Mouse (Mus musculus): ENCODE results near the gene Ptpn9.
"Not testable (repeated sequence)": the region's sequence is repeated elsewhere in the genome, so short reads cannot be mapped to it uniquely, and the experiment has no call there.

Gene Ptpn9

GRCm38 (mm10) chr9:56994286-56995197 lies at the start of gene Ptpn9:
Gene Ptpn9, plus strand, starts transcription at chr9:56994923.
- peak; percentile 97 for DNase-seq (ENCODE audit: inconsistent ontology term)

- not testable (repeated sequence) for DNase-seq (ENCODE audit: inconsistent ontology term)
These were observed 47.2 kb upstream of the Ptpn9 start for GRCm38 (mm10) chr9:56947481-56947880.

GRCm38 (mm10) chr9:56948699-56949098 lies 46.0 kb upstream of the Ptpn9 start:
- not testable (repeated sequence) for DNase-seq (ENCODE audit: inconsistent ontology term)

DNA sequence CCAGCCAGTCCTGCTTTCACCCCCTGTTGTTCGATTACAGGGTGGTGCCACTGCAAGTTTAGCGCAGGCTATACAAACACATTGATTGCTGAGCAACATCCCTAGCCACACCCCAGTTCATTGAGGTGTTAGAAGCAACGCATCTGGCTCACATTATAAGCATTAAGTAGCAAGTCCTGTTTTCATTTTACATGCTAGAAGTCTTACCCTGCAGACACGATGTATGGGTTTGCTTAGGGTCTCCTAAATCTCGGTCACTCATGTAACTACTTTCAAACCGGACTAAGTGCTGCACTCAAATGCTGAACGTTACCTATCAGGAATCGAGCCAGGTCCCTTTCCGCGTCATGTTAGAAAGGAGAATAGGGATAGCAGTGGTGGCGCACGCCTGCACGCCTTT lies 45.0 kb upstream of the Ptpn9 start:
- no peak for DNase-seq (ENCODE audit: inconsistent ontology term)

DNA sequence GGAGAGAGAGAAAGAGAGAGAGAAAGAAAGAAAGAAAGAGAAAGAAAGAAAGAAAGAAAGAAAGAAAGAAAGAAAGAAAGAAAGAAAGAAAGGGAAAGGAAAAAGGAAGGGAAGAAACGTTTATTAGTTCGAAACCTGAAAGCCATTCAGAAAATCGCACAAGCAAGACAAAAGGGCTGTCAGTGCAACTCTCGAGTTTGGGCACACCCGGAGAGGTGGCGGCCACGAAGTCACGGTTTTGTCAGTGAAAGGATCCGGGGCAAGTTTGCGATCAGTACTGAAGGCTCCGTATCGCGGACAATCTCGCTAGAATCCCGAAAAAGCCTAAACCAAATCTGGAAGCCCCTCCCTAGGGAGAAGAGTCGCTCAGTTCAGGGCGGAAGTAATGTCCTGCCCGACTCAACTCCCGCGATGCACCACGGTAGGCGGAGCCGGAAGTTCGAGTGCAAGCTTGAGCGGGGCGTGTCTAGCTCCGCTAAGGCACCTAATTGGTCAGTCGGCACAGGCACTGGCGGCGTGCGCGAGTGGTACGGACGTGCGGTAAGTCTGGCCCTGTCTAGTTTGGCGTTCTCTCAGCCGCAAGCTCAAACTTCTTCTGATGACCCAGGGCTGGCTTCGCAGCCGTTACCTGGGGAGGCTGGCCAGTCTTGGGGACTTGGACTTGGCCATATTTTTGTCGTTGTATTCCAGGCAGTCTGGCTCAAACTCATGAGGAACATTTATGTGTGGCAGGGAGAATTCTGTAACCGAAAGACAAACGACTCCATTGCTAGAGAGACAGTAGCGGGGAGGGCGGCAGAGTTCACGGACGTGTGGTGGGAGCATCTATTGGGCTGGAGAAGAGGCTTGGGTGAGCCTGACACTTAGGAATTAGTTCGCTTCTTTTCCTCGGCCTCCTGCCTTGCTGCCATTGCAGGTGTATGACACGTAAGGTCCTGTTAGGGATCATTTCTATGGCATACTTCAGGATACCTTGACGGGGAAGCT lies 44.0 kb upstream of the Ptpn9 start, which contains the start of gene Snupn:
Gene Snupn (plus strand): TSS at position 465 of the 987 bp plus-strand sequence.
- DNase-seq (ENCODE audit: inconsistent ontology term): peak; percentile 95

DNA sequence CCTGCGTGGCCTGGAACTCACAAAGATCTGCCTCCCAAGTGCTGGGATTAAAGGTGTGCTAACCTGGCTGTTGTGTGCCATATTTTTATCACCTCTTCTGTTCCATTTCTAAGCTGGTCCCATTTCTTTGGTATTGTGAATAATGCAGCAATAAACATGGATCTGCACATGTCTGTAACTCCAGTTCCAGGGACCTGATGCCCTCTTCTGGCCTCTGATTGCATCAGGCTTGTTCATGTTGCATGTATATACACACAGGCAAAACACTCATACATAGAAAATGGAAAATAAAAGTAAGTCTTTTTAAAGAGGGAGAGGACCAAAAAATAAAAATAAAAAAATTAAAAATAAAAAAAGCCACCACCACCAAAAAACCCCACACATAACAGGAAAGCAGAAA lies 41.2 kb upstream of the Ptpn9 start:
- no peak for DNase-seq (ENCODE audit: inconsistent ontology term)

DNA sequence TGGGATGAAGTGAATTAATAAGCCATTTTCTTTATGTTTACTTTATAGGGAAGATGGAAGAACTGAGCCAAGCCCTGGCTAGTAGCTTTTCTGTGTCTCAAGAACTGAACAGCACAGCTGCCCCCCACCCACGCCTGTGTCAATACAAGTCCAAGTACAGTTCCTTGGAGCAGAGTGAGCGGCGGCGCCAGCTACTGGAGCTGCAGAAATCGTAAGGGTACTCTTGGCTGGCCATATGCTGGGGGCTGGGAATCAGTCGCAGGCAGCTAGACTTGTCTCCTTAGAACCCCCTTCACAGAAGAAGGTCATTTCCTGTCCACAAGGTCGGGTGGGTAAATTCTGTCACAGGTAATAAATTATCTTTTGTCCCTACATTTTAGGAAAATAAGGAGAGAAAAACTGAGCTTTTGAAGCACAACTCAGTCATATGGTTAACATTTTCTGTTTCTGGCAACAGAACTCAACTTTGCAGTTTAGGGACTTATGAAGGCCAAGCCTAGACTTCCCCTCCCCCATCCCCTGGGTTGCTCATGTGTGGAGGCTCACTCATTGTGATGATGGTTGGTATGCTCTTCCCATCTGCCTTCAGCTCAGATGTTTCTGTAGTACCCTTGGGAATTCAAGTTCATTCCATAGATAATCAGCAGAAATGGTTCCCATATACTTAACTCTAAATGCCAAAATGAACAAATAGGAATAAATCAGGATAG lies 37.6 kb upstream of the Ptpn9 start:
- no peak for DNase-seq (ENCODE audit: inconsistent ontology term)

- no peak for DNase-seq (ENCODE audit: inconsistent ontology term)
These were observed 36.0 kb upstream of the Ptpn9 start for GRCm38 (mm10) chr9:56958689-56959088.

GRCm38 (mm10) chr9:56961591-56961990 lies 33.1 kb upstream of the Ptpn9 start:
- DNase-seq (ENCODE audit: inconsistent ontology term): no peak

GRCm38 (mm10) chr9:56970158-56970557 lies 24.6 kb upstream of the Ptpn9 start:
- no peak for DNase-seq (ENCODE audit: inconsistent ontology term)

DNA sequence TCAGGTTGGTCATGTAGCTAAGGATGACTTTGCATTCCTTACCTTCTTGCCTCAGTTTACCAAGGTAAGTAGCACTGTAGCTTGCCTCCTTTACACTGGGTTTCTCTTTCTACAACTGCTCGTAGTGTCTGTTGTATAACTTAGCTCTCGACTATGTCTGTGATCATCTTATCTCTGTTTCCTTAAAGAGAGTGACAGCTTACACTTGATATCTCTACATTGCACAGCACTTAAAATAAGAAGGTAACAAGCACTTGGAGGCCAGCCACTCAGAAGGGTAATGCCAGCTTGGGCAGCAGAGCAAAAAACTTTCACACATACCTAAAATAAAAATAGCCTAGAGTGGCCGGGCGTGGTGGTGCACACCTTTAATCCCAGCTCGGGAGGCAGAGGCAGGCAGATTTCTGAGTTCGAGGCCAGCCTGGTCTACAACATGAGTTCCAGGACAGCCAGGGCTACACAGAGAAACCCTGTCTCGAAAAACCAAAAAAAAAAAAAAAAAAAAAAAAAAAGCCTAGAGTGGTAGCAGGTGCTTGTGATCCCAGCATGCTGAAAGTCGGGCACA lies 20.7 kb upstream of the Ptpn9 start:
- DNase-seq (ENCODE audit: inconsistent ontology term): no peak

- no peak for DNase-seq (ENCODE audit: inconsistent ontology term)
These were observed 19.5 kb upstream of the Ptpn9 start for GRCm38 (mm10) chr9:56975199-56975598.

- DNase-seq (ENCODE audit: inconsistent ontology term): no peak
These were observed 14.5 kb upstream of the Ptpn9 start for GRCm38 (mm10) chr9:56980186-56980585.

- no peak for DNase-seq (ENCODE audit: inconsistent ontology term)
These were observed 13.2 kb upstream of the Ptpn9 start for GRCm38 (mm10) chr9:56981502-56981901.

DNA sequence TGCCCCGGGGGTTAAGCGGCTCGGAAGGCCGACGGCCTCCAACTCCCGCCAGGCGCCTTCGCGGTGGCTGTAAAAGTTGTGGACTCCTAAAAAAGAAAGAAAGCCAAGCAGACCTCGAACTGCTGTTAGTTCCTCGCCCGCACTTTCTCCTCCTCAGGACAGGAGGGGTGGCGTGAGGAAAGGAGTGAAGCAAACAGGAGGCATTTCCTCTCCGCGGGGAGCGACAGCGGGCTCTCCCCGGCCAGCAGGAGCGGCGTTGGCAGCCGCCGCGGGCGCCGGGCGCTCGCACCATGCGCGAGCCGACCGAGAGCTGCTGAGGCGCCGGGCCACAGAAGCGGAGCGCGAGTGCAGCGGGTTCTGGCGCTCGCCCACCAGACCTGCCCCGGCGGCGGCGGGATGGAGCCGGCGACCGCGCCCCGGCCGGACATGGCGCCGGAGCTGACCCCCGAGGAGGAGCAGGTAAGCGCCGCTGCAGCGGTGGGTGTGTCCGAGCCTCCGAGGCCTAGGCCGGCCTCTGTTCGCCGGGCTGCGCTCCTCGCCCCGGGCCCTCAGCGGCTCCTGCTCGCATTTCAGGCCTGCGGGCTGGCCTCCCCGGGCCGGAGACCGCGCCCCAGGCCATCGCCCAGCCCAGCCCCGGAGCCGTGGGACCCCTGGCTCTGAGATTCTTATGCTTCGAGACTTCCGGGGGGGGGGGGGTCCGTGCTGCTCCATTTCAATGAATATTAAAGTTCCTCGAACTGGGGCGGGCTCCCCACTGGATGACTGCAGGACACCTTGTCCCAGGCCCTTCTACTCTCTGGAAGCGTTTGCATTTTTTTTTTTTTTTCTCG lies 690 bp downstream of the Ptpn9 start:
- DNase-seq (ENCODE audit: inconsistent ontology term): no peak

- DNase-seq (ENCODE audit: inconsistent ontology term): peak; percentile 38
These were observed 1.3 kb downstream of the Ptpn9 start for GRCm38 (mm10) chr9:56996028-56996346.

DNA sequence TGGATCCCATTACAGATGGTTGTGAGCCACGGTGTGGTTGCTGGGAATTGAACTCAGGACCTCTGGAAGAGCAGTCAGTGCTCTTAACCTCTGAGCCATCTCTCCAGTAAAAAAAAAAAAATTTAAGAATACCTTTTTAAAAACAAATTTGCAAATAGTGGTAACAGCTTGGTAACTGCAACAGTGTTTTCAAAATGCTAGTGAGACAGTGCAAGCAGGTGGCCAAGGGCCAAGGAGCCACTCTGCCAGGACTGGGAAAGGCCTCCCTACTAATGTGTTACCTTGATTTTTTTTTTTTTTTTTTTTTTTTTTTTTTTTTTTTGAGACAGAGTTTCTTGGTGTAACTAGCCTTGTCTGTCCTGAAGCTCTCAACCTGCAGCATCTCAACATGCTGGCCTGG lies 2.5 kb downstream of the Ptpn9 start:
- DNase-seq (ENCODE audit: inconsistent ontology term): not testable (repeated sequence)

DNA sequence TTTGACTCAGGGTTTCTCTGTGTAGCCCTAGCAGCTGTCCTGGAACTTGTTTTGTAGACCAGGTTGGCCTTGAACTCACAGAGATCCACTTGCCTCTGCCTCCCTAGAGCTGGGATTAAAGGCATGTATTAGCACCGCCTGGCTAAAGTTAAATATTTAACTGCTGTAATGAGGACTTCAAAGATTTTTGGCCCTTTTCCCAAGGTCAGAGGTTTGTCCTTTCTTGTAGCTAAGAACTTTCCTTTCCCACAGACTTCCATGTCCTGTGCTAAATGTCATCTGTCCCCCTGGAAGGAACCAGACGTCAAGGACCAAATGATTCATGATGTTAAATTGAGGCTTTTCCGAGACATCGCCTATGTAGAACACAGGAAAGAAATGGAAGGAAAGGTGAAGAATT lies 8.3 kb downstream of the Ptpn9 start:
- DNase-seq (ENCODE audit: inconsistent ontology term): no peak

- no peak for DNase-seq (ENCODE audit: inconsistent ontology term)
These were observed 17.7 kb downstream of the Ptpn9 start for GRCm38 (mm10) chr9:57012393-57012792.

DNA sequence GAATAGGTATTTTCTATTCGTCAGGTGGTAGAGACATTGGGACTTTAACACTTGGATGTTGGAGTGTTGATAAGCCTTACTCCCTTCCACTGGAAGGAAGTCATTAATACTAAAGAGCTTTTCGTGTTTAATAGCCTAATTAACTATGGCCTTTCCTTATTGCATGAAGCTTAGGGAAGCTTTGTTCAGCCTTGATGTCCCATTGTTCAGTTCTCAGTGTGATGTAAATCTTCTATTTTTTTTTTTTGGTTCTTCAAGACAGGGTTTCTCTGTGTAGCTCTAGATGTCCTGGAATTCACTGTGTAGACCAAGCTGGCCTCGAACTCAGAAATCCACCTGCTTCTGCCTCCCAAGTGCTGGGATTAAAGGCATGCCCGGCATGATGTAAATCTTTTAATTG lies 18.2 kb downstream of the Ptpn9 start:
- DNase-seq (ENCODE audit: inconsistent ontology term): no peak

DNA sequence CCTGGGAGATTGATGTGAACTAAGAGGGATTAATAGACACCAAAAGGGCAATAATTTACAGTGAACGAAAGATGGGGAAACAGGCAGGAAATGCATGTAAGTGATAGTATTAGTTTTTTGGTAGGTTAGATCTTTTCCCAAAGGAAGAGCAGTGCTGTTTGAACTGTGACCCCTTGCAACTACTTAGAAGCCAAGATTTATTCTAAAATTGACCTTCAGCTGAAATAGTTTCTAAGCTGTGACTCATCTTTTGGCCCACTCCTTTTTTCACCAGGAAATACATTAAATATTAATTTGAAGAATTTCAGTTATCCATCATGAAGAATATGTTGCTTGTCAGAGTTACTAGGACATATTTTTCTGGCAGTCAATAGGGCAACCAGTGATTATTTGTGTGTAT lies 19.0 kb downstream of the Ptpn9 start:
- DNase-seq (ENCODE audit: inconsistent ontology term): no peak
